Mouse (Mus musculus) left cerebral cortex, postnatal 4 days (tissue): ENCODE data around the gene Slc4a2. TPM values are rescaled to one million over a fixed set of nuclear protein-coding genes. Genes with fewer than 3 reads are reported as not detected.
A peak's percentile ranks its signal among the peaks of the same experiment; 100 is the strongest.

Source experiments
- DNase-seq: peaks from one replicate; pipeline ENCODE4 v3.0.0-alpha.2; 2022
- intact Hi-C: fragments of 180-260 bp; cut with DNase I; formaldehyde crosslinking; loops from one replicate; pipeline ENCODE4 v1.15.1; 2025
- total RNA-seq, 2 experiments: library from RNA; stranded (reverse); gene quantifications; 2 replicates each; pipeline ENCODE4 v1.2.3; 2021

Gene Slc4a2
- total RNA-seq, 2 experiments from 2014 or later, result 26.9 to 30.4 TPM

DNA sequence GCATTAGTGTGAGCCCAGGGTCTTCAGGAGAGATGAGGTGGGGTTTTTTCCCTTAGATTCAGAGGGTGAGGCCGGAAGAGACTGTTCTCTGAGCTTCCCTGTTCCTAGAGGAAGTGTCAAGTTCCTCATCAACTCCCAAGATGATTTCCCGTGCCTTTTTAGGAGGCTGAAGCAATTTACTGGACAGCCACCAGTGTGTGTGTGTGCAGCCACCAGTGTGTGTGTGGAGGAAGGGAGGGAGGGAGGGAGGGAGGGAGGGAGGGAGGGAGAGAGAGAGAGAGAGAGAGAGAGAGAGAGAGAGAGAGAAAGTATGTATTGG lies 30.3 kb downstream of the Slc4a2 start:
- intact Hi-C loops, result no loop called here
- DNase-seq, result no peak

GRCm38 (mm10) chr5:24455076-24455475 lies 31.4 kb downstream of the Slc4a2 start:
- no peak for DNase-seq
- intact Hi-C loops, result no loop called here

DNA sequence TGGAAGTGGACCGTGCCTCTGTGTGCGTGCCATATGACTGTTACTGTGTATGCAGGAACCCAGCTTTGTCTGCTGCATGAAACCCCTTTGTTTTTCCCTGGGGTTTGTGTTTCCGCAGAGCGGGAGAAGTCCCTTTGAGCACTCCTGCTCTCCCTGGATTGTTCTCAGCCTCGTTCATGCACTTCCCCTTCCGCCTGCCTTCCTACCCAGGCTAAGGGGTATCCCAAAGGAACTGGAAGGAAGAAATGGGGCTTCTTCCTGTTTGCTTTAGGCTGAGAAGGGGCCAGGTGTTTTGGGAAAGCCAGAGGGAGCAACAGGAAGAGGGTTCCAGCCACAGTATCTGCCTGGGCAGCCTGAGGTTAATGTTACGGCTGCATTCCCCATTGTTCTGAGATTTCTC lies 32.0 kb downstream of the Slc4a2 start:
- intact Hi-C loops, result no loop called here
- DNase-seq, result no peak

DNA sequence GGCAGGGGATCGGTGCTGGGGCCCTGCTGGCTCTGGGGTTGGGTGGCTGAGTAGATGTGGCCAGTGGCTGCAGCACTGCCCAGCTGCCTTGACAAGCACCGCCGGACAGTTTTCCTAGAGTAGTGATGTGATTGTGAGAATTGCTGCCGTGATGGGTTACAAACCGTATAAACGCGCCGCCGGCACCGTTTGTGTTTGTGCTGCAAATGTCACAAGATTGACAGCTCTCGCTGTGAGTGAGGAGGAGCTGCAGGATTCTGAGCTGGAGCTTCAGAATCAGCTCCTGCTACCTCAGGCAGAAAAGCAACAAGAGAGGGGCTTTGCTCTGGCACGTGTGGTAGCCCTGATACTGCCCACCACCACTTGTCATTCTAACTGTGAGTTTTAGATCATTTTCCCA lies 43.1 kb downstream of the Slc4a2 start:
- intact Hi-C loops, result no loop called here
- DNase-seq, result no peak

GRCm38 (mm10) chr5:24470600-24470999 lies 47.0 kb downstream of the Slc4a2 start:
- DNase-seq, result peak; percentile 84
- intact Hi-C loops, result no loop called here

DNA sequence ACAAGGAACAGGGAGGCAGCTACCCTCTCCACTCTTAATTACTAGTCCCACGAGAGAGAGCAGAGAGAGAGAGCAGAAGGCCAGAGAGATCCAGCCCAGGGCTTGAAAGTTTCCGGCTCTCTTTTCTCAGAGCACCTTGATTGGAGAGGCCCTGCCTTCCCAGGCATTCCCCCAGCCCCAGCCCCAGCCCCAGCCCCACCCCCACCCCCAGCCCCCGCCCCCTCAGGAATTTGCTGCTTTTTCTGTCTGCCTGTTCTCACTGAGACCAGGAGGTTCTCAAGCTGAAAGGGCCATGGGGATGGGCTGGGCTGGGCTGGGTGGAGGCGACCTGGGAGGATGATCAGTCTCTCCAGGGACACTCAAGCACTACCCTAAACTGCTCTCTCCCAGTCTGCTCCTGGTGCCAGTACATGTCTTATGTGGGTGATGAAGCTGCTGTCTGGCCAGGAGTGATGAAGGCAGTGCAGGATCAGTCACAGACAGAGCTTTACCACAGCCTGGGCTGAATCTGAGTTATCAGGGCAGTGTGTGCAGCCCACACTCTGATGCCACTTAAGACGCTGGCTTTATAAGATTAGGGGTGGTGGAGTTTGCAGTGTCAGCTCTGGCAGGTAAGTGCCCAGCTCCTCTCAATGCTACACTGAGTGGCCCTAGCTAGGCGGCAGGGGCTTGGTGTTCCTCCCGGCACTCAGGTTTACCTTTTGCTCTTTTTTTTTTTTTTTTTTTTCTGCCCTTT lies 49.4 kb downstream of the Slc4a2 start:
- intact Hi-C loops, result no loop called here
- no peak for DNase-seq

DNA sequence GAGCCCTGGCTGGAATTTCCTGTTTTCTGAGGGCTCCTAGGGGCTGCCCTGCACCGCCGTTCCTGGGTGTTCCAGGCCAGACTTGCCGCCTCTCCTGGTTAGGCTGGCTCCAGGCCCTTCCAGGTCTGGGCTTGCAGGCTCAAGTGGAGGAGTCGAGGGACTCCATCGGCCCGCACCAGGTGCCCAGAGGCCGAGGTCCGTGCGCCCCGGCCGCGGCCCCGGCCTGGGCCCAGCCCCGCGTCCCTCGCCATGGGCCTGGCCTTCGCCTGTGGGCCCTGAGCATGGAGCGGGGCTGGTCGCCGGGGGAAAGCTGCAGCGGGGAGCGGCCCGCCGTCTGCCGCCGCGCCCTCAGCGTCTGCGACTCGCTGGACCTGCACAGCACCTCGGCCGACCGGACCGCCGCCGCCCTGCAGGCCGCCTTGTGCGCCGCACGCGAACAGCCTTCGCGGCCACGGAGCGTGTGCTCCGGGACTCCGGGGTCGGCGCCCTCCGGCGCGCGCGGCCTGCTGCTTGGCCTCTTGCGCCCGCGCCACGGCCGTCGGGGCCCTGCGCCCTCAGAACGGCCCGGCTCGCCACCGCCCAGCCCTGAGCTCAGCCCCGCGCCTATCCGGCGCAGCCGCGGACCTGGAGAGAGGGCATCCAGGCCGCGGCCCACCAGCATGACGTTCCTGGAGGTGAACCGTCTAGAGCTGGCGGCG lies 50.5 kb downstream of the Slc4a2 start:
- intact Hi-C loops, result no loop called here
- no peak for DNase-seq

DNA sequence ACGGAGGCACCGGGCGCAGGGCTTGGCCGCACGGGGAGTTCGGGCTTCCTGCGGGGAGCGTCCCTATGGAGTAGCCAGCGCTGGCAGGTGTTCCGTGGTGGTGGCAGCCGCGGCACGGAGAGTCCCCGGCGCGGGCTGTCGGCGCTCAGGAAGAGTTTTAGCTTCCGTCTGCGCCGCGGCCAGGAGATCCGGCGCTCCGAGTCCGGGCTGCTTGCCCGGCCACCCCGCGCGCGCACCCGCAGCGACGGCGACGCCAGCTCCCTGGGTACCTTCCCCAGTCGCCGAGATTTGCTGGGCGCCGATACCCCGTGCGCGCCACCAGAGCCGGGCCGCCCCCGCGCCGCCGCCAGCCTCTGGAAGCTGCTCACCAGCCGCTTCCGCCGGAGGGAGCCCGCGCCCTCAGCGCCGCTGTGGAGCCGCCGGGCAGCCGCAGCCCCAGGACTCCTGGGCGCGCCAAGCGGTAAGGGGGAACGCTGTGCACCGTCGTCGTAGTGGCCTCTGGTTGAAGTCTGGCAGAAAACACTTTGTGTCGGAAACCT lies 51.2 kb downstream of the Slc4a2 start:
- intact Hi-C loops, result no loop called here
- DNase-seq, result no peak

- DNase-seq, result no peak
- intact Hi-C loops, result no loop called here
Measured at GRCm38 (mm10) chr5:24475476-24476241, 52.0 kb downstream of the Slc4a2 start.

GRCm38 (mm10) chr5:24477909-24478308 lies 54.3 kb downstream of the Slc4a2 start:
- intact Hi-C loops, result no loop called here

GRCm38 (mm10) chr5:24481647-24482046 lies 58.0 kb downstream of the Slc4a2 start:
- peak; percentile 77 for DNase-seq
- intact Hi-C loops, result loop anchor here (10.0 kb wide), 1 partner anchor 113 kb away; no protein-coding TSS in a partner anchor

More at GRCm38 (mm10) chr5:24477909-24478308, 54.3 kb downstream of the Slc4a2 start:
- no peak for DNase-seq

- DNase-seq, result no peak
- intact Hi-C loops, result loop anchor here (10.0 kb wide), 1 partner anchor 112 kb away; no protein-coding TSS in a partner anchor
Measured at GRCm38 (mm10) chr5:24482247-24483079, 58.8 kb downstream of the Slc4a2 start.

DNA sequence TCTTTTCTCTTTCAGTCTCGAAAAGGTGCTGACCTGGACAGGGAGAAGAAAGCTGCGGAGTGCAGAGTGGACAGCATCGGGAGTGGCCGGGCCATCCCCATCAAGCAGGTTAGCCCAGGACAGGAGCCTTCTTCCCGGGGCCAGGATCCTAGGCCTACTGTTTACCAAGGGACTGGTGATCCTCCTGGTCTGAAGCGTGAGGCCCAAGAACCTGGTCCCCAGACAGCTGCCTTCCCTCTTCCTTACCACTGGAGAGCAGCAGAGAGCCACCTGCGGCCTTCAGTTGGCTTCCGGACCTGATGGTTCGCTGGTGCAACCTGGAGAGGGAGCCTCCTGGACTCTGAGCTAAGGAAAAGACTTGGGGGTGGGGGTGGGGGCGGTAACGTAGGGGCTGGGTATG lies 59.7 kb downstream of the Slc4a2 start:
- intact Hi-C loops, result loop anchor here (10.0 kb wide), 1 partner anchor 111 kb away; no protein-coding TSS in a partner anchor
- DNase-seq, result peak; percentile 71

DNA sequence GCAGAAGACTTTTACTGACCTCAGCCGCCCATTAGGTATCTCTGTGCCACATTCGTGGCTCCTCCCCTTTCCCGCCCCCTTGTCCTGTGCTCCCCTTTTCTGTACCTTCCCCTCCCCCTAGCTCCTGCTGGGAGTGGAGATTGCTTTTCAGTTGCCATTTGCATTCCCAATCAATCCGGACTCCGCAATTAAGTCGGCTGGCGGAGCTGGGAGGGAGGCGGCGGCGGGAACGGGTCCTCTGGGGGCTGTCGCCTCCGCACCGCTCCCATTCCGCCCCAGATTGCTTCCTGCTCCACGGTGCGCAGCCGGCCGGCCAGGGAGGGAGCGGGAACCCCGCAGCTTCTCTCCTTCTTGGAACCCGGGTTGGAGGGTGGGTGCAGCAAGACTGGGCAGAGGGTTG lies 61.3 kb downstream of the Slc4a2 start:
- intact Hi-C loops, result loop anchor here (10.0 kb wide), 1 partner anchor 110 kb away; no protein-coding TSS in a partner anchor

DNA sequence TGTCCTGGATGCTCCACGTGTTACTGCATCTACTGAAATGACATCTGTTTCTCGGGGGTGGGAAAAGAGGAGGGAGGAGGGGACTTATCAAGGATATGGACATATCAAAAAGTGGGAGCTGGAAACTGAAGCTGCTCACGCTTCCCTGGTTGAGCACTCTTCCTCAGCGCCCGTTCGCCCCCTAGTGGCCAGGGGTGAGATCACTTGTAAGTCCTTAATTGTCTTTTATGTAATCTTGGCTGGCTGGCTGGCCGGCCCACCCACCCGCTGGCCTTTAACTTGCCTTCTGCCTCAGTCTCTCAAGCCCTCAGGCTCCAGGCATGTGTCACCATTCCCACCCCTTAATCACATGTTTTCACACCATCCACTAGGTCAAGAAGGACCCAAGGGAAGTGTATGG lies 62.5 kb downstream of the Slc4a2 start:
- DNase-seq, result peak; percentile 94
- intact Hi-C loops, result loop anchor here (10.0 kb wide), 1 partner anchor 109 kb away; no protein-coding TSS in a partner anchor

More for the DNA sequence above, 61.3 kb downstream of the Slc4a2 start:
- DNase-seq, result no peak

DNA sequence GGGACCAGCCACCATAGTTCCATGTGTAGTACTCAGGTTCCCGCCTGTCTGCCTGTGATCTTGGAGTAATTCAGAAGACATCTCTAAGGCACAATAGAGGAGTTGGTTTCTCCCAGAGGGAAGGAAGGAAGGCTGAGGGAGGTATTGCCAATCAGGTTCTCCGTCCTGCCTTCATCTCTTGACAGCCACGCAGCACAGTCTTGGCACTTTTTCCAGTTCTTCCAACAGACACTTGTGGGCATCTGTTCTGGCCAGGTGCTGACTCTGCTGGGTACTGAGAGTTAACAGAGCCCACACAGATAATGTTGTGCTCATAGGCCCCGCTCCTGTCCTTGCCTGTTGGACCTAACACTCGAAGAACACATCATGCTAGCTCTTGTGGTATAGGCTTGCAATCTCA lies 63.1 kb downstream of the Slc4a2 start:
- intact Hi-C loops, result loop anchor here (10.0 kb wide), 1 partner anchor 108 kb away; no protein-coding TSS in a partner anchor
- no peak for DNase-seq

DNA sequence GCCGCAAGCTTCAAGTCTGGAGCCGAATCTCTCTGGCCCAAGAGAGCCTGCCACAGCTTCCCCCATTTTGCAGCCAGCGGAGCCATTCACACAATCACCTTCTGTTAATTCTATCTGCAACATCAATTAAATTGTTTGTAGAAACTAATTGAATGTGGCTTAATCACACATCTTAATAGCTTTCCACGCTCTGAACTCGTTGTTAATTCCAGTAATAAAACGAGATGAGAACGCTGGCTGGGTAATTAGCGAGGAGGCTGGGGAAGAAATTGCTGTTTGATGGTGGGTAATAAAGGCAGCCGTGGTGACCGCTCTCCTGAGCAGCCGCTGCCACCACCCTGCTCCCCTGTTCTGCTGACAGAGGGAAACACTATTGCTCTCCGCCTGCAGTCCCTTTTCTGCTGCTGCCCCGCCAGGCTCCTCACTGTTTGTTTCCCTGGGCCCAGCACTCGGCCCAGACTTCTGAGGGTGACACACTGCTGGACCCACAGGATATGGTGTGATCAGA lies 66.8 kb downstream of the Slc4a2 start:
- intact Hi-C loops, result no loop called here
- no peak for DNase-seq
